Mouse (Mus musculus): ENCODE measurements around the gene U2af1.

Gene U2af1

DNA sequence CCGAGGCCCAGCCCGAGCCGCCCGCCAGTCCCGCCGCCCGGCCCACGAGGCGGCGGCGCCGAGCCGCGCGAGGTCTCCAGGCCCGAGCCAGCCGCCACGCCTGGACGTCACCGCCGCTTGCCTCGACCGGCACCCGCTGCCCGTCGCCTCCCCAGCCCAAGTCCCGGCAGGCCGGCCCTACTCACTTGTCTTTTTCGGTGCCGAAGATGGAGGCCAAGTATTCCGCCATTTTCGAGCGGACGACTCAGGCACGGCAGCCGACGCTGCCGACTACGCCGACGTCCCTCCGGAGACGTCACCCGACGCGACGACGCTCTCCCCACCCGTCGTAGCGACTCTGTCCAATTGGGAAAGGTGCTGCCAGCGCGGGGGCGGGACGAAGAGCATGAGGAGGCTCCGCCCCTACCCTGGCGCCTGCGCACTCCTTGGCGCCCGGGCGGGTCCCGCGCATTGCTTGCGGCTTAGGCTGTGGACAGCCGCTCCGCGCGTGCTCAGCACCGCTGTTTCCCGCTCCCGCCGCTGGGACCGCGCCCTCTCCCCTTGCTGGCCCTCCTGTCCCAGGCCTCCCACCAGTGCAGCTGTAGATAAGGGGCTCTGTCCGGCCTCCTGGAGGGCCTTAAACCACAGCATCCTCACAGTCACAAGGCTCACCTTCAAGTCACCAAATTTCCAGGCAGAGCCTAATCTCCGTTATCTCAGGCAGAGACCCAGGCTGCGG is at the start of gene U2af1:
TSS of gene U2af1 (minus strand) at position 425 of the 718 bp plus-strand sequence.
- peak; percentile 97 for DNase-seq

- DNase-seq = no peak
Observed at GRCm38 (mm10) chr17:31705271-31706020, 46.8 kb upstream of the U2af1 start.

DNA sequence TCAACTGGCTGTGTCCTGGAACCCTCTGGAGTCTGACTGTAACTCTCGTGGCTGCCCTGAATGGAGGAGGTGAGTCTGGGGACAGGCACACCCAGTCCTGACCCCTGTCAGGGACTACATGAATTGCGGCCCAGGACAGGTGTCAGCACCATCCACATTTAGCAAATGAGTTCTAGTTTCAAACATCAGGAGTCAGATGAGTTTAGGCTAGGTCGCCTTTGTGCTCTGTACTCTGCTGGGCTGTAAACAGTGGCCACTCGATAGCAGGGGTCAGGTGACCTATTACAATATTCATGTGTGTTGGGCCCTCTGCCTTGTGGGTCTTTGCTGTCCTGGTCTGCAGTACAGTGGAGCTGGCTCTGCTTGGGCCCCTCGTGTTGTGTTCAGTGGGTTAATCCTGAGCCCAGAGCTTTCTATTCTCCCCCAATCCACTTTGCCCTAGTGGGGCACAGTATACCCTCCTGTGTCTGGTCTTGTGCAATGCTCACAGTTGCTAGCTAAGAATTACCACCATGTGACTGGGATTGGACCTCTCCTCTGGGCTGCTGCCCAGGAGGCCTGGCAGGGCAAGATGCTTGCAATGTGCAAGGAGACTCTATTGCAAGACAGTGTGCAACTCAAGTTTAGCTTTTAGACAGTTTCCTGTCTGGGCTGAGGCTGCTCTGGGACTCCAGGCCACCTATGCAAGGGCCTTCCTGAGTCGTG is 44.7 kb upstream of the U2af1 start:
- peak; percentile 67 for DNase-seq

- no peak for DNase-seq
Observed at GRCm38 (mm10) chr17:31698347-31698746, 39.7 kb upstream of the U2af1 start.

DNA sequence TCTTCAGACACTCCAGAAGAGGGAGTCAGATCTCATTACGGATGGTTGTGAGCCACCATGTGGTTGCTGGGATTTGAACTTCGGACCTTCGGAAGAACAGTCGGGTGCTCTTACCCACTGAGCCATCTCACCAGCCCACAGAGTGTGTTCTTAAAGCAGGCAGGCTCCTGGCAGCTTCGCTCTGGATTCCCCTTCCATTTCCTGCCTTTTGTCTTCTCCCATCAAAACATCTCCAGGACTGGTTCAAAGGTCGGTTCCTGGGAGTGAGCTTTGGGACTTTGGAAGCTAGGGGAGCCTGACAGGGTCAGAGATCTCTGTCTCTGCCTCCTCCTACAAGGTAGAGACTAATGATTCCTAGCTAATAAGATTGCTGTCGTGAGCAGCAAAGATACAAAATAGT is 36.7 kb upstream of the U2af1 start:
- DNase-seq = peak; percentile 79

DNA sequence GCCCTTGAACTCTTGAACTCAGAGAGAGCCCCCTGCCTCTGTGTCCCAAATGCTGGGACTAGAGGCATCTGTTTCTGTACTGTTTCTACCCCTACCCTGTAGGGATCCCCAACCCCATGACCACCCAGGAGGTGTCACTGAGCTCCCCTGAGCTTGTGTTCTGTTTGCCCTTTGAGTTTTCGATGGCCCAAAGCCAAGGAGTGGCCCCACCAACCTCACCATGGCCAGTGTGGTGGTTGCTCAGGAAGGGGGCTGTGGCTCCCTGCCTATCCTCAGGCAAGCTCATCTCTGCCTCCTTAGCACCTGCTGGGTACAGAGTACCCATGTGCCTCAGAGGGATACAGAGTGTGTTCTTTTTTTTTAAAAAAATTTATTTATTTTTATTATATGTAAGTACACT is 36.3 kb upstream of the U2af1 start:
- DNase-seq = no peak

DNA sequence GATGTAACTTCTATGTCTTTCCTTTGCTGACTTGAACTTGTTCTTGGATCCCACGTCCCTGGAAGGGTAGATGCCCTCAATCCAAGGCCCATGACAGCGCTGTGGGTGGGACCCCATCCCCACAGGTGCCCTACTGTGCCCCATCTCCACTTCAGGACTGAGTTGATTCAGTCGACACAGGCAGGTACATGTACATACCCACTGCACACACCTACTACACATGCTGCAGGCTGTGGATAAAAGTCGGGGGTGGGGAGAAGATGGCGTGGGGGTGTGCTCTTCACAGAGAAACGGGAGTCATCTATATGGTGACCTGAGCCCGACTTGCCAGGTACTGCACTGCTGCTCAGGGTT is 35.3 kb upstream of the U2af1 start:
- DNase-seq = no peak

GRCm38 (mm10) chr17:31693330-31694022 is 34.8 kb upstream of the U2af1 start:
- peak; percentile 62 for DNase-seq

GRCm38 (mm10) chr17:31692918-31693317 is 34.2 kb upstream of the U2af1 start:
- DNase-seq = no peak

DNA sequence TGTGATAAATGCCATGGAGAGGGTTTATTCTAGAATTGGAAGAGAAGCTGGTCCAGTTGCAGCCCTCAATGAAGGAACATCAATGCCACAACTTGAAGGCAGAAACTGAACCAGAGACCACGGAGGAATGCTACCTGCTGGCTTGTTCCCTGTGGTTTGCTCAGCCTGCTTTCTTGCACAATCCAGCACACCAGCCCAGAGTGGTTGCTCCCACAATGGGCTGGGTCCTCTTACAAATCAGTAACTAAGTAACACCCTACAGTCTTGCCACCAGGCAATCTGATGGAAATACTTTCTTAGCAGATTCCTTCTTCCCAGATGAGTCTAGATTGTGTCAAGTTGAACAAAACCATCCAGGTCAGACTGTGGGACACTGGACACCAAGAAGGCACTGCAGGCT is 30.9 kb upstream of the U2af1 start:
- DNase-seq = peak; percentile 39

GRCm38 (mm10) chr17:31688112-31688511 is 29.4 kb upstream of the U2af1 start:
- peak; percentile 75 for DNase-seq

GRCm38 (mm10) chr17:31686225-31686564 is 27.5 kb upstream of the U2af1 start:
- peak; percentile 40 for DNase-seq

GRCm38 (mm10) chr17:31685514-31686224 is 27.0 kb upstream of the U2af1 start:
- peak; percentile 84 for DNase-seq

GRCm38 (mm10) chr17:31680450-31680849 is 21.8 kb upstream of the U2af1 start:
- DNase-seq = no peak

DNA sequence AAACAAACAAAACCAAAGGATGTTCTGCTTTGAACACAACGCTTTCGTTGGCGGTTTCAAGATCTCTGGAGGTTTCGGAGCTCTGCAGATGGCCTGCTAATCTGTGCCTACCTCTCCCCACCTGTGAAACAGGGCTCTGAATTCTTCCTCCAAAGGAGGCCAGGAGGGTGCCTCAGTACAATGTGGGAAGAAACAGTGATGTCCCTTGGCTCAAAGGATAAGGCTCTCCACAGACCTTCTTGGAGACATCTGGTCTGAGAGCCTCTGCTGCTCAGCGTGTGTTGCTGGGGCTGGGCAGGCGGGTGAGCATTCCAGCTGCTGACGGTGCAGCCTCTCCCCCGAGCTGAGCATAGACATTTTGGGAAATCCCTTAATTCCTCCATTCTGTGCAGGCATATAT is 18.8 kb upstream of the U2af1 start, which contains the start of gene Cryaa:
TSS of gene Cryaa (plus strand) at position 301 of the 400 bp plus-strand sequence.
- no peak for DNase-seq

GRCm38 (mm10) chr17:31674426-31674825 is 15.7 kb upstream of the U2af1 start:
- DNase-seq = no peak

DNA sequence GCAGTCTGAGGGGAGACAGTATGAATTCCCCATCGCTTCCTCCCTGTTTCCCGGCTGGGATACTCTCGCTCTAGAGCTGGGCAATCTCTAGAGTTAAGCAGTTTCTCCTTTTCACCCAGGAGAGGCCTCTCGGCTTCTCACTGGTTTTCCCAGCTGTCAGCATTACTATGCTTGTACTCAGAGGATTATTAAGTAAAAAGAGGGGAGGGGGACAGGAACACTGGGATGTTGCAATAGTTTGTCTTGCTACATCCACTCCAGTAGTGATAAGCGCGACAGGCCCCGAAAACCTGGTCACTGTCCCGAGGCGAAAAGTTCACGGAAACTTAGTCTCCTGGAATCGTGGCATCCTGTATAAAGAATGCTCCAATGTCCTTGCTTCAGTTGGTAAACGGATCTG is 13.6 kb upstream of the U2af1 start:
- DNase-seq = no peak

GRCm38 (mm10) chr17:31671698-31672097 is 13.0 kb upstream of the U2af1 start:
- no peak for DNase-seq

GRCm38 (mm10) chr17:31670163-31670562 is 11.5 kb upstream of the U2af1 start:
- DNase-seq = no peak

GRCm38 (mm10) chr17:31668306-31668705 is 9.6 kb upstream of the U2af1 start:
- no peak for DNase-seq

DNA sequence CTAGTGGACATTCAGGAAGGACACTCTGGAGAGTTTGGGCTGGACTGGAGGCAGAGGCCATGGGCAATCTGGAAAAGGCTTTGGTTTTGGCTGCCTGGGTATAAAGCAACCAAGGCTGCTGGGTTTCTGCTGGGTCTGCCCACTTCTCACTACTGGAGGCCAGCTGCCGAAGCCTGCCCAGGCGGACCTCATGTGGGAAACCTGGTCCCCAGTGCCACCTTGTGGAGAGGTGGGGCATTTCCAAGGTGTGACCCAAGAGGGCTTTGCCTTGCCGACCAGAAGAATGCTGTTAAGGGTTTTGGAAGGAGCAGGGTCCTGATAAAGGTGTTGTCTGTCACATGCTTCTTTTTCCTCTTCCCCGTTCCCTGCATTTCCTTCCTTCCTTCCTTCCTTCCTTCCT is 6.1 kb upstream of the U2af1 start:
- peak; percentile 86 for DNase-seq

- DNase-seq = no peak
Observed at GRCm38 (mm10) chr17:31662855-31663254, 4.2 kb upstream of the U2af1 start.
